Mouse (Mus musculus) liver (tissue): ENCODE results near the gene D1Pas1.

Source experiments
- DNase-seq: peaks from one replicate; pipeline ENCODE4 v3.0.0-alpha.2; 2020; ENCODE audit warnings: mixed read lengths

Gene D1Pas1

GRCm38 (mm10) chr1:186967201-186967812, at the start of gene D1Pas1:
D1Pas1 (plus strand) TSS chr1:186967416.
- DNase-seq: no peak

- DNase-seq: no peak
These were observed 44.5 kb upstream of the D1Pas1 start for GRCm38 (mm10) chr1:186922489-186923370.

GRCm38 (mm10) chr1:186924027-186924426, 43.2 kb upstream of the D1Pas1 start:
- no peak for DNase-seq

GRCm38 (mm10) chr1:186925411-186925810, 41.8 kb upstream of the D1Pas1 start:
- no peak for DNase-seq

- DNase-seq: no peak
These were observed 40.8 kb upstream of the D1Pas1 start for GRCm38 (mm10) chr1:186926316-186926949.

GRCm38 (mm10) chr1:186926950-186927316, 40.3 kb upstream of the D1Pas1 start:
- no peak for DNase-seq

- DNase-seq: no peak
These were observed 39.7 kb upstream of the D1Pas1 start for GRCm38 (mm10) chr1:186927494-186927893.

GRCm38 (mm10) chr1:186930160-186930887, 36.9 kb upstream of the D1Pas1 start:
- no peak for DNase-seq

- no peak for DNase-seq
These were observed 36.4 kb upstream of the D1Pas1 start for GRCm38 (mm10) chr1:186930888-186931233.

GRCm38 (mm10) chr1:186934205-186934604, 33.0 kb upstream of the D1Pas1 start:
- no peak for DNase-seq

GRCm38 (mm10) chr1:186952381-186952780, 14.8 kb upstream of the D1Pas1 start:
- no peak for DNase-seq

- no peak for DNase-seq
These were observed 12.6 kb upstream of the D1Pas1 start for GRCm38 (mm10) chr1:186954591-186954990.

GRCm38 (mm10) chr1:186959380-186959779, 7.8 kb upstream of the D1Pas1 start:
- DNase-seq: no peak

GRCm38 (mm10) chr1:186964143-186964875, 2.9 kb upstream of the D1Pas1 start:
- no peak for DNase-seq

GRCm38 (mm10) chr1:186967926-186968325, 710 bp downstream of the D1Pas1 start:
- DNase-seq: no peak

GRCm38 (mm10) chr1:186976937-186977540, 9.8 kb downstream of the D1Pas1 start:
- no peak for DNase-seq

GRCm38 (mm10) chr1:186977801-186978200, 10.6 kb downstream of the D1Pas1 start:
- DNase-seq: no peak

- DNase-seq: no peak
These were observed 12.2 kb downstream of the D1Pas1 start for GRCm38 (mm10) chr1:186979465-186979864.

GRCm38 (mm10) chr1:186980503-186980902, 13.3 kb downstream of the D1Pas1 start:
- DNase-seq: no peak

- DNase-seq: no peak
These were observed 17.9 kb downstream of the D1Pas1 start for GRCm38 (mm10) chr1:186985131-186985530.

GRCm38 (mm10) chr1:186986086-186986485, 18.9 kb downstream of the D1Pas1 start:
- no peak for DNase-seq

GRCm38 (mm10) chr1:186986506-186986905, 19.3 kb downstream of the D1Pas1 start:
- DNase-seq: no peak
